Mouse (Mus musculus) left cerebral cortex, adult 2 months (tissue): ENCODE measurements at regions not wholly inside any gene's neighbourhood (a gene's known extent, or its start where the extent isn't known, plus 50 kb on each side); places are given as distances from the start of the nearest gene placed in this dataset.

ENCODE experiments used
- DNase-seq, 2 experiments: peaks; one replicate each; pipeline ENCODE4 v3.0.0; 2021 to 2022; ENCODE audit warnings: low spot score in 2 of 2, mixed read lengths in 1 of 2; ENCODE audit errors: extremely low spot score in 1 of 2
- H3K27ac ChIP-seq: fragments of 200-600 bp; 2 replicates; pipeline ENCODE4 v1.8.1; 2022
- H3K4me3 ChIP-seq: fragments of 200-600 bp; 2 replicates; pipeline ENCODE4 v1.8.1; 2022
- CTCF ChIP-seq: fragments of 200-600 bp; IDR thresholded peaks from 2 replicates; pipeline ENCODE4 v1.8.1; 2022; ENCODE audit warnings: antibody characterized with exemption, mild to moderate bottlenecking, moderate library complexity
- intact Hi-C: fragments of 180-260 bp; cut with DNase I; formaldehyde crosslinking; loops from one replicate; pipeline ENCODE4 v1.15.1; 2025

- intact Hi-C loops = no loop called here
- no peak overlapping the region for H3K4me3 ChIP-seq
- no peak overlapping the region for H3K27ac ChIP-seq
- no peak for DNase-seq
- no peak for TF ChIP-seq CTCF
Observed at GRCm38 (mm10) chr11:40850652-40851092, 95.6 kb upstream of the Ccng1 start.

GRCm38 (mm10) chr11:40846586-40846985 lies 91.5 kb upstream of the Ccng1 start:
- Histone ChIP-seq H3K27ac (no peak overlapping the region), H3K4me3 (no peak overlapping the region)
- intact Hi-C loops = no loop called here
- DNase-seq = no peak
- TF ChIP-seq CTCF = no peak

- TF ChIP-seq CTCF = no peak
- intact Hi-C loops = no loop called here
- Histone ChIP-seq H3K4me3 (no peak overlapping the region), H3K27ac (no peak overlapping the region)
- no peak for DNase-seq
Observed at GRCm38 (mm10) chr11:40835393-40835792, 80.3 kb upstream of the Ccng1 start.
